Comparison of ENCODE assay signal across 9 mouse cellular contexts in genomic region chr4:124699791-124700190, GRCm38 (mm10). TPM values are rescaled to one million over a fixed set of nuclear protein-coding genes. Genes with fewer than 3 reads are reported as not detected.
A peak's percentile ranks its signal among the peaks of the same experiment; 100 is the strongest.
DNase-seq lines count a peak whose midpoint lies in the region; ATAC-seq and TF ChIP-seq lines count a peak whose summit lies in the region.
"Had no signal": no experiment of that assay in that cellular context is flagged by ENCODE, and none has a peak within 500 bp of the region (broad histone marks: within the 10 kb centered on the region; RNA-seq: fewer than 3 reads in every experiment).

No protein-coding gene starts in this region.

- H3K27me3 ChIP-seq in kidney, adult 2 months (replicated peaks; ENCODE audit: control insufficient read depth, insufficient read depth, low read length), result no peaks in the 10 kb centered on the region
- peaks cover 24% of the 10 kb centered on the region for H3K27me3 ChIP-seq in embryonic facial prominence, embryonic 10.5 days (replicated peaks; ENCODE audit: low read depth, poor library complexity, severe bottlenecking)
- H3K27me3 ChIP-seq in hindbrain, embryonic 11.5 days (ENCODE audit: control insufficient read depth, insufficient read depth, low read length), result peaks cover 10% of the 10 kb centered on the region
- peaks cover 51% of the 10 kb centered on the region for H3K27me3 ChIP-seq in midbrain, embryonic 12.5 days
- H3K27me3 ChIP-seq: Patski had no signal

- peaks cover 25% of the 10 kb centered on the region; the same call in 1 of the 2 replicates for H3K4me1 ChIP-seq in kidney, adult 2 months (ENCODE audit: control insufficient read depth, insufficient read depth, low read length)
- peaks cover 73% of the 10 kb centered on the region for H3K4me1 ChIP-seq in embryonic facial prominence, embryonic 10.5 days
- H3K4me1 ChIP-seq in hindbrain, embryonic 11.5 days (replicated peaks; ENCODE audit: control insufficient read depth, insufficient read depth, low read length), result 0 out of 2 replicates have a peak, but pooled peaks cover 4% of the 10 kb centered on the region
- peaks cover 48% of the 10 kb centered on the region for H3K4me1 ChIP-seq in midbrain, embryonic 12.5 days

- H3K9ac ChIP-seq in hindbrain, embryonic 11.5 days (ENCODE audit: low read depth, low read length), result no peak overlapping the region
- 0 out of 2 replicates have a peak overlapping the region, but pooled peaks have one; percentile 24 for H3K9ac ChIP-seq in midbrain, embryonic 12.5 days (replicated peaks)

- no peaks in the 10 kb centered on the region for H3K36me3 ChIP-seq in kidney, adult 2 months (ENCODE audit: control insufficient read depth, insufficient read depth, low read length)
- no peaks in the 10 kb centered on the region; the same call in 1 of the 2 replicates for H3K36me3 ChIP-seq in embryonic facial prominence, embryonic 10.5 days (replicated peaks)
- no peaks in the 10 kb centered on the region for H3K36me3 ChIP-seq in hindbrain, embryonic 11.5 days (ENCODE audit: control insufficient read depth, insufficient read depth, low read length)
- H3K36me3 ChIP-seq in midbrain, embryonic 12.5 days, result no peaks in the 10 kb centered on the region

- peak overlapping the region; percentile 97 for H3K4me2 ChIP-seq in hindbrain, embryonic 11.5 days (replicated peaks; ENCODE audit: low read depth, low read length)
- H3K4me2 ChIP-seq in midbrain, embryonic 12.5 days (replicated peaks), result peak overlapping the region; percentile 98

- TF ChIP-seq POLR2A in kidney, adult 2 months (IDR thresholded peaks at IDR 0.05; ENCODE audit: low read depth, low read length), result no peak

- DNase-seq in kidney, adult 2 months, result no peak
- no peak for DNase-seq in kidney, adult 11 months
- DNase-seq in embryonic facial prominence, embryonic 10.5 days (ENCODE audit: low spot score), result no peak
- no peak for DNase-seq in hindbrain, embryonic 11.5 days (ENCODE audit: low spot score)
- DNase-seq in spleen, postnatal 10 days (ENCODE audit: low spot score in 2 of 2), result no peak
- no peak for DNase-seq in right cerebral cortex, adult 18-20 months
- DNase-seq in cerebellum, adult 8-10 months, result no peak

- no peak for TF ChIP-seq CTCF in kidney, adult 2 months (conservative IDR thresholded peaks at IDR 0.05; ENCODE audit: insufficient read depth, insufficient read length, low read depth, low read length)

- no peak for ATAC-seq in hindbrain, embryonic 11.5 days (ENCODE audit: low FRiP score)
- ATAC-seq in midbrain, embryonic 12.5 days (ENCODE audit: low FRiP score, low read depth), result no peak

- no peak overlapping the region for H3K4me3 ChIP-seq in kidney, adult 2 months (ENCODE audit: insufficient read depth, low read depth, low read length)
- H3K4me3 ChIP-seq in embryonic facial prominence, embryonic 10.5 days, result peak overlapping the region; percentile 95
- H3K4me3 ChIP-seq in hindbrain, embryonic 11.5 days (ENCODE audit: low read depth, low read length), result no peak overlapping the region
- no peak overlapping the region for H3K4me3 ChIP-seq in midbrain, embryonic 12.5 days

- no peaks in the 10 kb centered on the region for H3K9me3 ChIP-seq in embryonic facial prominence, embryonic 10.5 days
- H3K9me3 ChIP-seq in hindbrain, embryonic 11.5 days (ENCODE audit: control insufficient read depth, low read length), result no peaks in the 10 kb centered on the region
- H3K9me3 ChIP-seq in midbrain, embryonic 12.5 days, result no peaks in the 10 kb centered on the region

- H3K27ac ChIP-seq in kidney, adult 2 months (ENCODE audit: insufficient read depth, low read depth, low read length), result peak overlapping the region; percentile 47
- peak overlapping the region; percentile 98 for H3K27ac ChIP-seq in embryonic facial prominence, embryonic 10.5 days (replicated peaks)
- H3K27ac ChIP-seq in hindbrain, embryonic 11.5 days (ENCODE audit: low read depth, low read length), result no peak overlapping the region
- H3K27ac ChIP-seq in midbrain, embryonic 12.5 days (replicated peaks), result no peak overlapping the region

- 49% methylated on average over 6 of the region's 6 CpGs for WGBS in kidney, adult 2 months
- WGBS in embryonic facial prominence, embryonic 10.5 days, result 5% methylated on average over 6 of the region's 6 CpGs
- 2% methylated on average over 6 of the region's 6 CpGs for WGBS in hindbrain, embryonic 11.5 days
- WGBS in midbrain, embryonic 12.5 days, result 6% methylated on average over 6 of the region's 6 CpGs

RNA-seq across cellular contexts. Expression of gene Fhl3, which starts 0.7 kb away (rescaled TPM):
- polyA plus RNA-seq in kidney, adult 2 months (2012; rRNA removed), result 8.5 and 10.8 TPM in 2 replicates
- polyA plus RNA-seq in embryonic facial prominence, embryonic 10.5 days (2016; fragmentation: Nextera tagmentation; extraction: Ambion mirVana), result 10.8 and 15.5 TPM in 2 replicates
- polyA plus RNA-seq in hindbrain, embryonic 11.5 days (2014; fragmentation: Nextera tagmentation; extraction: Ambion mirVana), result 3.2 and 4.7 TPM in 2 replicates
- polyA plus RNA-seq in midbrain, embryonic 12.5 days (2016; fragmentation: Nextera tagmentation; extraction: Ambion mirVana), result 2.6 and 4.1 TPM in 2 replicates

RNA-seq across cellular contexts. Expression of gene Utp11, which starts 6.4 kb away (rescaled TPM):
- 6.4 and 7.9 TPM in 2 replicates for polyA plus RNA-seq in kidney, adult 2 months (2012; rRNA removed)
- polyA plus RNA-seq in embryonic facial prominence, embryonic 10.5 days (2016; fragmentation: Nextera tagmentation; extraction: Ambion mirVana), result 70.8 and 78.6 TPM in 2 replicates
- polyA plus RNA-seq in hindbrain, embryonic 11.5 days (2014; fragmentation: Nextera tagmentation; extraction: Ambion mirVana), result 65.8 and 67.5 TPM in 2 replicates
- polyA plus RNA-seq in midbrain, embryonic 12.5 days (2016; fragmentation: Nextera tagmentation; extraction: Ambion mirVana), result 61.9 and 63.0 TPM in 2 replicates

RNA-seq across cellular contexts. Expression of gene Sf3a3, which starts 14.8 kb away (rescaled TPM):
- polyA plus RNA-seq in kidney, adult 2 months (2012; rRNA removed), result 11.1 and 14.5 TPM in 2 replicates
- 265 and 267 TPM in 2 replicates for polyA plus RNA-seq in embryonic facial prominence, embryonic 10.5 days (2016; fragmentation: Nextera tagmentation; extraction: Ambion mirVana)
- 197 and 210 TPM in 2 replicates for polyA plus RNA-seq in hindbrain, embryonic 11.5 days (2014; fragmentation: Nextera tagmentation; extraction: Ambion mirVana)
- polyA plus RNA-seq in midbrain, embryonic 12.5 days (2016; fragmentation: Nextera tagmentation; extraction: Ambion mirVana), result 194 and 195 TPM in 2 replicates

RNA-seq across cellular contexts. Expression of gene Inpp5b, which starts 41.9 kb away (rescaled TPM):
- polyA plus RNA-seq in kidney, adult 2 months (2012; rRNA removed), result 61.0 and 64.2 TPM in 2 replicates
- polyA plus RNA-seq in embryonic facial prominence, embryonic 10.5 days (2016; fragmentation: Nextera tagmentation; extraction: Ambion mirVana), result 25.0 and 25.2 TPM in 2 replicates
- 24.9 and 32.3 TPM in 2 replicates for polyA plus RNA-seq in hindbrain, embryonic 11.5 days (2014; fragmentation: Nextera tagmentation; extraction: Ambion mirVana)
- polyA plus RNA-seq in midbrain, embryonic 12.5 days (2016; fragmentation: Nextera tagmentation; extraction: Ambion mirVana), result 25.2 and 28.8 TPM in 2 replicates

RNA-seq across cellular contexts. Expression of gene Pou3f1, which starts 43.2 kb away (rescaled TPM):
- polyA plus RNA-seq in kidney, adult 2 months (2012; rRNA removed), result 0.02 and 0.04 TPM in 2 replicates
- 1.7 and 2.5 TPM in 2 replicates for polyA plus RNA-seq in embryonic facial prominence, embryonic 10.5 days (2016; fragmentation: Nextera tagmentation; extraction: Ambion mirVana)
- polyA plus RNA-seq in hindbrain, embryonic 11.5 days (2014; fragmentation: Nextera tagmentation; extraction: Ambion mirVana), result 17.4 and 18.8 TPM in 2 replicates
- polyA plus RNA-seq in midbrain, embryonic 12.5 days (2016; fragmentation: Nextera tagmentation; extraction: Ambion mirVana), result 26.2 and 30.5 TPM in 2 replicates

Comparison
In these comparisons a context has a peak if more than half of its experiments do, and no peak if none do; other contexts are left out.
1. H3K27ac ChIP-seq: peak in kidney, adult 2 months (single experiment) and embryonic facial prominence, embryonic 10.5 days (single experiment); none in hindbrain, embryonic 11.5 days (single experiment) and midbrain, embryonic 12.5 days (single experiment).
2. RNA of gene Sf3a3, which starts 14.8 kb away (polyA plus RNA-seq): 265 to 267 TPM in embryonic facial prominence, embryonic 10.5 days, 197 to 210 TPM in hindbrain, embryonic 11.5 days and 194 to 195 TPM in midbrain, embryonic 12.5 days; 11.1 to 14.5 TPM in kidney, adult 2 months; every median in the first group is over 10 times any median in the second.